Mouse (Mus musculus) hindbrain, postnatal 0 days (tissue): ENCODE measurements around the gene Snrnp40. TPM values are rescaled to one million over a fixed set of nuclear protein-coding genes. Genes with fewer than 3 reads are reported as not detected.

ENCODE experiments used
- ATAC-seq: fragments of 200-750 bp; cut with Nextera tagmentation; 2 replicates; pipeline ENCODE4 v1.8.0; 2017; ENCODE audit warnings: mild to moderate bottlenecking, moderate TSS enrichment, moderate library complexity
- DNase-seq: peaks from one replicate; pipeline ENCODE4 v3.0.0-alpha.2; 2015; ENCODE audit warnings: low spot score
- H3K27ac ChIP-seq: fragments of 300-500 bp; sonication (generic); 2 replicates; pipeline ENCODE4 v1.5.1; 2014; ENCODE audit warnings: mild to moderate bottlenecking
- H3K27me3 ChIP-seq: fragments of 300-500 bp; sonication (generic); 2 replicates; pipeline ENCODE4 v1.6.1; 2014; ENCODE audit warnings: low read length, mixed read lengths; ENCODE audit not compliant: insufficient read depth
- H3K36me3 ChIP-seq: fragments of 300-500 bp; sonication (generic); 2 replicates; pipeline ENCODE4 v1.6.1; 2014; ENCODE audit warnings: low read length, mixed read lengths; ENCODE audit not compliant: insufficient read depth
- H3K4me1 ChIP-seq: fragments of 300-500 bp; sonication (generic); 2 replicates; pipeline ENCODE4 v1.6.1; 2014; ENCODE audit warnings: antibody characterized with exemption, low read length, mixed read lengths; ENCODE audit not compliant: insufficient read depth
- H3K4me2 ChIP-seq: fragments of 300-500 bp; sonication (generic); 2 replicates; pipeline ENCODE4 v1.6.1; 2014; ENCODE audit warnings: low read depth, mild to moderate bottlenecking, low read length, moderate library complexity, mixed read lengths
- H3K4me3 ChIP-seq: fragments of 300-500 bp; sonication (generic); 2 replicates; pipeline ENCODE4 v1.5.1; 2014; ENCODE audit warnings: low read length
- H3K9ac ChIP-seq: fragments of 300-500 bp; sonication (generic); replicated peaks from 2 replicates; pipeline ENCODE4 v1.6.1; 2014; ENCODE audit warnings: mild to moderate bottlenecking, low read length, moderate library complexity, mixed read lengths
- H3K9me3 ChIP-seq: fragments of 300-500 bp; sonication (generic); 2 replicates; pipeline ENCODE4 v1.6.1; 2016; ENCODE audit warnings: low read length, mixed read lengths
- CTCF ChIP-seq: IDR thresholded peaks from 2 replicates; pipeline ENCODE4 v1.5.1; 2016; ENCODE audit warnings: antibody characterized with exemption, control low read depth, low read depth
- WGBS: fragments of 180-500 bp; shearing (Covaris S2); extraction: QIAGEN DNeasy Blood & Tissue Kit; methylation state at CpG from one replicate; pipeline ENCODE4 v1.1.7; 2014; 5-methylcytosine and 5-hydroxymethylcytosine counted together
- polyA plus RNA-seq: library from polyadenylated mRNA; unstranded; fragments of >200 nt; fragmentation: Nextera tagmentation; extraction: Ambion mirVana; gene quantifications from 2 replicates; pipeline ENCODE4 v1.2.1, GENCODE M21; 2015
- total RNA-seq: library from RNA; depleted of rRNA; stranded (reverse); fragments of >200 nt; gene quantifications from 2 replicates; pipeline ENCODE4 v1.2.3, GENCODE M21; 2014

Gene Snrnp40
- total and polyA plus RNA-seq, 2 experiments from 2014 or later = 74.2 to 88.9 TPM

DNA sequence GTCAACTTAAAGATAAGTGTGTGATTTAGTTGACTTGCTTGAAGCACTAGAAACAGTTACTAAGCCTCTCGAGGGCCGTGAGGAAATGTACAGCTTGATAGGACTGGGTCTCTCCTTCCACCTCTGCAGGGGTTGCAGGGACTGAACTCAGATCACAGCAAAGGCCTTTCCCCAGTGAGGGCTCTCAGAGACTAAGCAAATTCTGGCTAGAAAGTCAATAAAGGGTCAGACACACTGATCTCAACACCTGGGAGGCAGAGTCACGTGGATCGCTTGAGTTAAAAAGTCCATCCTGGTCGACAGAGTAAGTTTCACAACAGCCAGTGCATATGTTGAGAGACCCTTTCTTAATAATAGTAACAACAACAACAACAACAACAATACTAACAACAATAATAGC lies 24.1 kb upstream of the Snrnp40 start:
- Histone ChIP-seq H3K27me3 (no peaks in the 10 kb centered on the region), H3K9me3 (no peaks in the 10 kb centered on the region), H3K36me3 (peaks cover 20% of the 10 kb centered on the region; the same call in 1 of the 2 replicates), H3K4me2 (no peak overlapping the region), H3K4me1 (no peaks in the 10 kb centered on the region), H3K4me3 (no peak overlapping the region), H3K27ac (no peak overlapping the region), H3K9ac (no peak overlapping the region)
- ATAC-seq = no peak
- TF ChIP-seq CTCF = no peak
- 93% methylated on average over 5 of the region's 5 CpGs for WGBS
- DNase-seq = no peak

DNA sequence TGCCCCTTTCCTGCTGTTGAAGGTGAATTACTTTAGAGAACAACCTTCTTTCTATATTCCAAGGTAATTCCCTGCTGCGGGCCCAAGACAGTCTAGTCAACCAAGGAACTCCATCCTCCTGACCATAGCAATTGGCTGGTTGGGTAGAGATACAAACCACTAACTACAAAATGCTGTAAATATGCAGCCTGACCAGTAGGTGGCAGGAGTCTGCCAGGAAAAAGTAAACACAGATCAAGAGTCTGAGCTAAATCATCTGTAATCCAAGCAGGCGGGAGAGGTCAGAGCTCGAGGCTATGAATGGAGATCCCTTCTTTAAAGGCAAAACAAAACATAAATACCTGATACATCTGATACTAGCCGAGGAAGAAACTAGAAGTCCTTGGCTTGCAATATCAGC lies 18.2 kb upstream of the Snrnp40 start:
- no peak overlapping the region for H3K27ac ChIP-seq
- H3K4me1 ChIP-seq = no peaks in the 10 kb centered on the region
- DNase-seq (peak; percentile 78), ATAC-seq (0 out of 2 replicates have a peak, but pooled peaks have one; percentile 43)
- H3K27me3 ChIP-seq = no peaks in the 10 kb centered on the region
- H3K36me3 ChIP-seq = peaks cover 25% of the 10 kb centered on the region; the same call in 1 of the 2 replicates
- no peak overlapping the region for H3K4me2 ChIP-seq
- H3K9ac ChIP-seq = no peak overlapping the region
- WGBS = 25% methylated on average over 4 of the region's 4 CpGs
- no peaks in the 10 kb centered on the region for H3K9me3 ChIP-seq
- no peak overlapping the region for H3K4me3 ChIP-seq
- TF ChIP-seq CTCF = peak; percentile 84

DNA sequence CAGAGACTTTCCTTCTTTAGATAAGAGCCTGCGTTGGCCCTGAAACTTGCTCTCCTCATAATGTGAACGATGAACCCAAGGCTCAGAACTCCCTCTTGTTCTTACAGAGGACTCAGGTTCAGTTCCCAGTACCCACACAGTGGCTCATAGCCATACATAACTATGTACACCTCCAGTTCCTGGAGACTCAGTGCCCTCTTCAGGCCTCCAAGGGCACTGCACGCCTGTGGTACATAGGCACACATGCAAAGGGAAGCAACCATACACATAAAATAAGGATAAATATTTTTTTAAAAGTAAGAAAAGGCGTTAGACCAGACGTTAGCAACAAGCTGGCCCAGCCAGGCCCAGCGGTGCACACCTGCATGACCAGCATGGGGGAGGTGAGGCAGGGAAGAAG lies 10.3 kb upstream of the Snrnp40 start:
- Histone ChIP-seq H3K36me3 (peaks cover 48% of the 10 kb centered on the region), H3K4me2 (no peak overlapping the region), H3K27ac (no peak overlapping the region), H3K9ac (no peak overlapping the region), H3K4me1 (no peaks in the 10 kb centered on the region), H3K27me3 (no peaks in the 10 kb centered on the region), H3K4me3 (no peak overlapping the region), H3K9me3 (no peaks in the 10 kb centered on the region)
- ATAC-seq = no peak
- TF ChIP-seq CTCF = peak; percentile 43
- DNase-seq = peak; percentile 9
- 97% methylated on average over 6 of the region's 6 CpGs for WGBS

DNA sequence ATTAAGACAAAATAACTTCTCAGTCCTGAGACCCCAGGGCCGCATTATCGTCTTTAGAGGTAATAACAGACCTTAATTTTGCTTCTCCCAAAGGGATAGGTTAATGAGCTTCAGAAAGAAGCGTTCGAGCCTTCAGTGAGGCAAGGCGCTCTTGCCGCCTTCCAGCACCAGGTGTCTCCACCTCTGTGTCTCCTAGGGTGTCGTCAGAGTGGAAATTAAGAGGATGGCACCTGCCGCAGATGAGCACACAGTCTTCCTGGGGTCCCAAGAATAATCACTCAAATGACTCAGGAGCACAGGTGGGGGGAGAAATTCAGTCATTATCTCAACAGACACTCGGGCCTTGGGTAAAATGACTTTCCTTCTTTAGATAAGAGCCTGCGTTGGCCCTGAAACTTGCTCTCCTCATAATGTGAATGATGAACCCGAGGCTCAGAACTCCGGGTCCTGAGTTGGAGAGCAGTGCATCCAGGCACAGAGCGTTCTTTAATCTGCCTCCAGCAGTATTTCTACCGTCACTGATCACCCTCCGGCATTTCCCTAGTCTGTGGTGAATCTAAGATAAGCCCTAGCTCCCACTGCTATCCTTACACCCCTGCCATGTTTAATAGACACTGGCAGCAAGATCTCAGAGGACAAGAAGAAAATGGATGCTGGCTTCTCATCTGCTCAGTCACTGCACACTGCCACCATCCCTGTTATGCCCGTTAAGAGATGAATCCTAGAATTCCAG lies 9.1 kb upstream of the Snrnp40 start:
- peaks cover 42% of the 10 kb centered on the region for H3K36me3 ChIP-seq
- H3K4me1 ChIP-seq = no peaks in the 10 kb centered on the region
- no peak overlapping the region for H3K9ac ChIP-seq
- H3K27me3 ChIP-seq = no peaks in the 10 kb centered on the region
- no peak overlapping the region for H3K4me2 ChIP-seq
- H3K27ac ChIP-seq = no peak overlapping the region
- no peak overlapping the region for H3K4me3 ChIP-seq
- peak; percentile 37; the same call in 1 of the 2 replicates for TF ChIP-seq CTCF
- DNase-seq (peak; percentile 48), ATAC-seq (peak; percentile 32; the same call in 1 of the 2 replicates)
- H3K9me3 ChIP-seq = no peaks in the 10 kb centered on the region
- 80% methylated on average over 16 of the region's 16 CpGs for WGBS

DNA sequence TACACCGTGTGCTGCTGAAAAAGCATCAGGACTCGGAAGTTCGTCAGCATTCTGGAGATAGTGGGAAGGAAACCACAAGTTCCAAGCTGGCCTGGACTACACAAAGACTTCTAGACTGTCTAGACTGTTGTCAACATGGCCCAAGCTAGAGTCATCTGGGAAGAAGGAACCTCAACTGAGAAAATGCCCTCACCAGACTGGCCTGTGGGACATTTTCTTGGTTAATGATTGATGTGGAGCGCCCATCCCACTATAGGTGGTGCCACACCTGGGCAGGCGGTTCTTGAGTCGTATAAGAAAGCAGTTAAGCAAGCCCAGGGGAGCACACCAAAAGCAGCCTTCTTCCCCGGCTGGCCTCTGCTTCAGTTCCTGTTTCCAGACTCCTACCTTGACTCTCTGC lies 7.3 kb upstream of the Snrnp40 start:
- Histone ChIP-seq H3K9ac (no peak overlapping the region), H3K9me3 (no peaks in the 10 kb centered on the region), H3K36me3 (peaks cover 37% of the 10 kb centered on the region), H3K4me1 (no peaks in the 10 kb centered on the region), H3K27me3 (no peaks in the 10 kb centered on the region), H3K4me2 (no peak overlapping the region), H3K27ac (no peak overlapping the region), H3K4me3 (no peak overlapping the region)
- ATAC-seq = no peak
- DNase-seq = no peak
- TF ChIP-seq CTCF = no peak
- WGBS = 93% methylated on average over 7 of the region's 7 CpGs

DNA sequence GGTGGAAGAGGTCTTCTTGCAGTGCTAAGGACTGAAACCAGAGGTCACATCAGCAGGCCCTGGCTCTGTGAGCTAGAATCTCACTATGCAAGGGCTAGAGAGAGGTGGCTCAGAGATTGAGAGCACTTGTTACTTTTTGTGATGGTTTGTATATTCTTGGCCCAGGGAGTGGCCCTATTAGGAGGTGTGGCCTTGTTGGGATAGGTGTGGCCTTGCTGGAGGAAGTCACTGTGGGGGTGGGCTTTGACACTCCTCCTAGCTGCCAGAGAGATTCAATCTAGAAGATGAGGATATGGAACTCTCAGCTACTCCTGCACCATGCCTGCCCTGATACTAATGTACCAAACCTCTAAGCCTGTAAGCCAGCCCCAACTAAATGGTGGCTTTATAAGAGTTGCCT lies 2.0 kb upstream of the Snrnp40 start:
- Histone ChIP-seq H3K4me1 (peaks cover 17% of the 10 kb centered on the region; the same call in 1 of the 2 replicates), H3K4me3 (no peak overlapping the region), H3K4me2 (no peak overlapping the region), H3K27ac (no peak overlapping the region), H3K9ac (no peak overlapping the region), H3K9me3 (no peaks in the 10 kb centered on the region), H3K36me3 (0 out of 2 replicates have a peak, but pooled peaks cover 6% of the 10 kb centered on the region), H3K27me3 (no peaks in the 10 kb centered on the region)
- TF ChIP-seq CTCF = no peak
- ATAC-seq (no peak), DNase-seq (no peak)

DNA sequence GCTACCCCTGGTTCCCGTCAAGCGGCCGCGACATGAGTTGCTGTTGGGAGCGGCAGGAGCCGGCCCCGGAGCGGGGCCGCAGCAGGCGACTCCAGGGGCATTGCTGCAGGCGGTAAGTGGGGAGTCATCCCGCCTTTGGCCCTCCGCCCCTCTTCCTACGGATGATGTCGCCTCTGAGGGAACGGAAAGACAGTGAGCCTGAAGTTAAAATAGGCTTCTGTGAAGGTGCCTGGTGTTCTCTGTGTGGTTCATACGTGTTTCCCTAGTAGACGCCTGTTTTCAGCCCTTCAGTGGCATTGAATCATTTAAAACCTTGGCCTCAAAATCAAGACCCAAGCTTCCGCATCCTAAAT lies 282 bp downstream of the Snrnp40 start:
- Histone ChIP-seq H3K27me3 (no peaks in the 10 kb centered on the region), H3K4me1 (peaks cover 17% of the 10 kb centered on the region; the same call in 1 of the 2 replicates), H3K9me3 (no peaks in the 10 kb centered on the region), H3K36me3 (peaks cover 10% of the 10 kb centered on the region; the same call in 1 of the 2 replicates), H3K27ac (peak overlapping the region; percentile 85), H3K9ac (peak overlapping the region; percentile 87), H3K4me3 (peak overlapping the region; percentile 81), H3K4me2 (peak overlapping the region; percentile 79)
- WGBS = under 1% methylated on average over 19 of the region's 19 CpGs
- no peak for TF ChIP-seq CTCF
- DNase-seq (no peak), ATAC-seq (no peak; the same call in 1 of the 2 replicates)
